Mouse (Mus musculus) ES-Bruce4 (cell line): ENCODE data around the gene Ssbp4.

Experiments
- CTCF ChIP-seq: IDR thresholded peaks from one replicate; pipeline ENCODE4 v1.8.1; 2011; ENCODE audit warnings: low read depth, low read length
- EP300 ChIP-seq: IDR thresholded peaks from 2 replicates; pipeline ENCODE4 v1.6.1; 2011; ENCODE audit warnings: low read depth, low read length; ENCODE audit not compliant: insufficient read depth

GRCm38 (mm10) chr8:70635527-70635926, 26.9 kb upstream of the Ssbp4 start:
- TF ChIP-seq CTCF (no peak), EP300 (no peak)
